Mouse (Mus musculus) G1E (cell line): ENCODE measurements around the gene Slc1a5. TPM values are rescaled to one million over a fixed set of nuclear protein-coding genes. Genes with fewer than 3 reads are reported as not detected.

Experiments used
- ATAC-seq: 2 replicates; pipeline ENCODE4 v1.8.0; 2016; ENCODE audit warnings: mild to moderate bottlenecking; ENCODE audit not compliant: insufficient number of reproducible peaks, poor library complexity, low FRiP score, severe bottlenecking; ENCODE audit errors: extremely low read depth
- DNase-seq: peaks from one replicate; pipeline ENCODE4 v3.0.0; 2012; ENCODE audit warnings: low spot score
- H3K27me3 ChIP-seq: 2 replicates; pipeline ENCODE4 v1.6.1; 2012; ENCODE audit warnings: mild to moderate bottlenecking, low read length, inconsistent platforms; ENCODE audit not compliant: insufficient read depth
- H3K36me3 ChIP-seq: replicated peaks from 2 replicates; pipeline ENCODE3; 2012; ENCODE audit warnings: mild to moderate bottlenecking, inconsistent platforms
- H3K4me1 ChIP-seq: 2 replicates; pipeline ENCODE4 v1.6.1; 2012; ENCODE audit warnings: low read depth, low read length, inconsistent platforms, mixed read lengths; ENCODE audit not compliant: insufficient read depth
- H3K4me3 ChIP-seq: 2 replicates; pipeline ENCODE4 v1.5.1; 2012; ENCODE audit warnings: low read depth, mild to moderate bottlenecking, inconsistent platforms, low read length, moderate library complexity, mixed read lengths
- H3K9me3 ChIP-seq: replicated peaks from 2 replicates; pipeline ENCODE4 v1.6.1; 2012; ENCODE audit warnings: inconsistent platforms
- CTCF ChIP-seq: IDR thresholded peaks from 2 replicates; pipeline ENCODE4 v1.5.1; 2012; ENCODE audit warnings: low read depth, low read length, inconsistent platforms, mixed read lengths
- GATA1 ChIP-seq: IDR thresholded peaks from 2 replicates; pipeline ENCODE4 v1.6.1; 2012; ENCODE audit warnings: borderline replicate concordance, low read length, inconsistent platforms, mixed read lengths
- GATA2 ChIP-seq: IDR thresholded peaks from 2 replicates; pipeline ENCODE4 v1.6.1; 2012; ENCODE audit warnings: low read depth, low read length, inconsistent platforms, borderline replicate concordance
- POLR2AphosphoS5 ChIP-seq: IDR thresholded peaks from 2 replicates; pipeline ENCODE4 v1.6.1; 2012; ENCODE audit warnings: low read depth, low read length, inconsistent platforms; ENCODE audit not compliant: insufficient replicate concordance
- TAL1 ChIP-seq: conservative IDR thresholded peaks from 2 replicates; pipeline ENCODE4 v1.6.1; 2012; ENCODE audit warnings: low read depth, low read length, inconsistent platforms, mixed read lengths
- polyA plus RNA-seq: library from polyadenylated mRNA; stranded (reverse); fragments of >175 nt; gene quantifications from 2 replicates; pipeline ENCODE4 v1.2.3, GENCODE M21; 2012
- total RNA-seq, 2 experiments: library from RNA; stranded (forward) in 1 of 2; stranded (reverse) in 1 of 2; fragments of 200-1000 nt in 1 of 2; fragments of >200 nt in 1 of 2; fragmentation: Nextera tagmentation in 1 of 2; gene quantifications; 2 replicates each; pipeline ENCODE4 v1.2.3; 2014 to 2017

The Slc1a5 gene
- total and polyA plus RNA-seq, 3 experiments, result 7.1 to 61.2 (median 14.7) TPM

GRCm38 (mm10) chr7:16821669-16822101 lies 40.5 kb downstream of the Slc1a5 start:
- Histone ChIP-seq H3K9me3 (no peaks in the 10 kb centered on the region), H3K36me3 (peaks cover 85% of the 10 kb centered on the region), H3K4me1 (peaks cover 70% of the 10 kb centered on the region), H3K27me3 (no peaks in the 10 kb centered on the region), H3K4me3 (no peak overlapping the region)
- TF ChIP-seq POLR2AphosphoS5 (no peak), CTCF (no peak), TAL1 (no peak), GATA2 (no peak), GATA1 (no peak)
- no peak for DNase-seq
- ATAC-seq, result no peak

- Histone ChIP-seq H3K4me1 (peaks cover 60% of the 10 kb centered on the region), H3K9me3 (no peaks in the 10 kb centered on the region), H3K36me3 (peaks cover 98% of the 10 kb centered on the region), H3K27me3 (no peaks in the 10 kb centered on the region), H3K4me3 (no peak overlapping the region)
- ATAC-seq, result no peak
- no peak for DNase-seq
- TF ChIP-seq GATA1 (no peak), CTCF (no peak), GATA2 (no peak), TAL1 (no peak), POLR2AphosphoS5 (no peak)
These were observed 42.6 kb downstream of the Slc1a5 start for GRCm38 (mm10) chr7:16823734-16824133.

GRCm38 (mm10) chr7:16825785-16826184 lies 44.6 kb downstream of the Slc1a5 start:
- H3K36me3 ChIP-seq, result peaks cover 99% of the 10 kb centered on the region
- peak overlapping the region; percentile 7; the same call in 1 of the 2 replicates for H3K4me3 ChIP-seq
- DNase-seq (no peak), ATAC-seq (no peak)
- no peaks in the 10 kb centered on the region for H3K27me3 ChIP-seq
- H3K9me3 ChIP-seq, result no peaks in the 10 kb centered on the region
- no peak for TF ChIP-seq POLR2AphosphoS5
- TF ChIP-seq TAL1, result no peak
- TF ChIP-seq GATA2, result no peak
- peaks cover 42% of the 10 kb centered on the region for H3K4me1 ChIP-seq

- Histone ChIP-seq H3K27me3 (no peaks in the 10 kb centered on the region), H3K9me3 (no peaks in the 10 kb centered on the region), H3K4me1 (peaks cover 35% of the 10 kb centered on the region), H3K4me3 (peak overlapping the region; percentile 7; the same call in 1 of the 2 replicates), H3K36me3 (peaks cover 99% of the 10 kb centered on the region)
- TF ChIP-seq GATA1, result no peak
- TF ChIP-seq POLR2AphosphoS5, result no peak
- no peak for TF ChIP-seq GATA2
- TF ChIP-seq CTCF, result no peak
- no peak for TF ChIP-seq TAL1
- DNase-seq (no peak), ATAC-seq (no peak)
These were observed 45.4 kb downstream of the Slc1a5 start for GRCm38 (mm10) chr7:16826571-16826970.

- peaks cover 99% of the 10 kb centered on the region for H3K36me3 ChIP-seq
These were observed 46.1 kb downstream of the Slc1a5 start for GRCm38 (mm10) chr7:16827274-16827673.

GRCm38 (mm10) chr7:16830449-16830848 lies 49.3 kb downstream of the Slc1a5 start:
- no peak for TF ChIP-seq CTCF
- ATAC-seq (no peak), DNase-seq (no peak)
- peaks cover 98% of the 10 kb centered on the region for H3K36me3 ChIP-seq
- no peak overlapping the region for H3K4me3 ChIP-seq
- peaks cover 21% of the 10 kb centered on the region for H3K4me1 ChIP-seq
- H3K9me3 ChIP-seq, result no peaks in the 10 kb centered on the region
- no peaks in the 10 kb centered on the region for H3K27me3 ChIP-seq

More at GRCm38 (mm10) chr7:16827274-16827673, 46.1 kb downstream of the Slc1a5 start:
- DNase-seq (no peak), ATAC-seq (no peak)
- TF ChIP-seq GATA1 (no peak), CTCF (no peak), TAL1 (no peak)
- no peak overlapping the region for H3K4me3 ChIP-seq
- peaks cover 31% of the 10 kb centered on the region for H3K4me1 ChIP-seq
- no peaks in the 10 kb centered on the region for H3K9me3 ChIP-seq
- no peaks in the 10 kb centered on the region for H3K27me3 ChIP-seq
